Mouse (Mus musculus) adrenal gland, adult 8-10 months (tissue): ENCODE measurements at regions not wholly inside any gene's neighbourhood (a gene's known extent, or its start where the extent isn't known, plus 50 kb on each side); places are given as distances from the start of the nearest gene placed in this dataset.
A peak's percentile ranks its signal among the peaks of the same experiment; 100 is the strongest.

Source experiments
- DNase-seq: peaks from one replicate; pipeline ENCODE4 v3.0.0; 2022
- microRNA-seq, 2 experiments: library from miRNA; unstranded; fragments of <30 nt; microRNA quantifications; one replicate each; pipeline ENCODE4 v1.2.0; 2022

DNA sequence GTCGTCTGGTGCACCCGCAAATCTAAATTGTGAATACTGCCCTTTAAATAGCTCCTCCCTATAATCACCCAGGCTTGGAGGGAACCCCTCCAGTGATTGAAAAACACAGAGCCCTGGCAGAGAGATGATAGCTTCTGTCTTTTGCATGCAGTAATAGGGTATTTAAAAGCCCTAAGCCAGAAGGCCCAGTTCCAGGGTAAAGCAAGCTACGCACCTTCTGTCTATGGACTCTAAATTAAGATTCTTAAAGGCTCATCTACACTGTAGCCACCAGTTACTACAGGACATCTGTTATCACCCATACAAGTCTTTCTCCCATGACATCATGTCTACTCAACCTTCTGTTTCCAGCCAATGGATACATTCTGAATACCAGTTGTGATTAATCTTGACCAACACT, 167.8 kb downstream of the Gm11361 start:
- DNase-seq: no peak

DNA sequence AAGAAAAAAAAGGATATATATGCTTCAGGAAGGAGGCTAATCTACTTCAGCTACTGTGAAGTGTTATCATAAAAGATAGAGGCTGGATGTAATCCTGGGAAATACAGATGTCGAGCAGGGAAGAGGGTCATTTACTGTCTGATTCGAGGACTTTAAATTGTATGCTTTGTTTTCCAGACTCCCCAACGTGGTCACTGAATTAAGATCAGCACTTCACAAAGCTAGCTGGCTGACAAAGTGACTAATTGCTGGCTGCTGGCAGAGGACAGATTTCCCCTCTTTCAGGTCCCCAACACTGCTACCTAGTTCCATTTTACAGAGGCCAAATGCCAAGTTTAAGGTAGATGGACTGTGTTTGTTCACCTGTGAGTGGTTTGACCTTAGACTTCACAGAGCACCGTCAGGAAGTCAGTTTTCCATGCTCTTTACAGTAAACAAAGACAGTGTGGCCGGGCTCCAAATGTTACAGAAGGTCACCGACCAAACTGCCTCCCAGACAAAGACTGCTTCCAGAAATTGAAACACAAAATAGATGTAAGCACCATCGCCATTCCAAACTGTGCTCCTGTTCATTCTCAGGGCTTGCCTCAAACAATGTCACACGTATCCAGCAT, 167.2 kb downstream of the Gm11361 start:
- no peak for DNase-seq

DNA sequence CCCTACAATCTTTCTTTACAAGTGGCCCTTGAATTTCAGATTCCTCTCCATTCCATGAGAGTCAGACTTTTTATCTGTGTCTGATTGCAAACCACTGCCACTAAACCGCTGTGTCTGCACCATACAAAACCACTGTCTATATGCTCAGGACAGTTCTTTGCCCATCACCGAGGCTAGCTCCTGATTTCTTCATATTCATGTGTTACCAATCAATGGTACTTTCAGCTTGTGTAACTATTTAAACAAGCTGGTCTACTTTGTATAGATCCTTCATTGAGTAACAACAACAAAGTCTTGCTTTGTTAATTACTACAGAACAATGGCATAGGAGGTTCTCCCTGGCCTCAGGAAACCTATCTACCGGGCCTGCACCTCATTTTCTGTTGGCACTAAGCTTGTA, 164.0 kb downstream of the Gm11361 start:
- DNase-seq: no peak

DNA sequence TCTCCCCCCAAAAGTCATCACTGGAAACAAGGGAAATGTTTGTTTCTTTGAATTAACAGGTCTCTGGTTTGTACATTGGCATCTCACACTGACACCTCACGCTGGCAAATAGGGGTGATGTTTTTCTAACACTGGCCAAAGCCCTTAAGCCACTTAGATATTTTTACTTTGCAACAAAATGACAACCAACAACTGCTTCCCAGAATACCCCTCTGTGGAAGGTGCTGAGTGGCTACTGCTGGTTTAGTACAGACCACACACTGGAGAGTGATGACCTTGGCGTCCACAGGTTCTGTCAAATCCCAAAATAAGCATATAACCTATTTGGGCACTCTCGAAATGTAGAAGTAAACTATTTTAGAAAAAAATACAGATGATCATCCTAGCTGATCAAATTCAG, 163.3 kb downstream of the Gm11361 start:
- DNase-seq: no peak

DNA sequence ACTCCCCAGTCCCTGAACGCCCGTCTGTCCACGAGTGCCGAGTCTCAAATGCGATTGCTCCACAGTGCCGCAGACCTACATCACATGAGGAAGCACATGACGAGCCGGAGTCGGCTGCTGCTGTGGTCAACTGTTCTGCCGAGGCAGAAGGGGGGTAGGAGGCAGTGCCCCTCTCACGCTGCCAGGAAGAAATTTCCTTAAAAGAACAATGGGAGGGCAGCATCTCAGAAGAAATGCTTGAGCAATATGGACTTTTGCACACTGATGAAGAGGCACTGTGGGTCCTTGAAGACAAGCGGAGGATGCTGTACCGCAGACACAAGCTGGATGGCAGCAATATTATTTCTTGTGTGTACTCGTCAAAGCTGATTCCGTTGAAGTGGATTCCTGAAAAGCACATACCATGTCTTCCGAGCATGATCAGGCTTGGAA, 162.6 kb downstream of the Gm11361 start:
- no peak for DNase-seq

DNA sequence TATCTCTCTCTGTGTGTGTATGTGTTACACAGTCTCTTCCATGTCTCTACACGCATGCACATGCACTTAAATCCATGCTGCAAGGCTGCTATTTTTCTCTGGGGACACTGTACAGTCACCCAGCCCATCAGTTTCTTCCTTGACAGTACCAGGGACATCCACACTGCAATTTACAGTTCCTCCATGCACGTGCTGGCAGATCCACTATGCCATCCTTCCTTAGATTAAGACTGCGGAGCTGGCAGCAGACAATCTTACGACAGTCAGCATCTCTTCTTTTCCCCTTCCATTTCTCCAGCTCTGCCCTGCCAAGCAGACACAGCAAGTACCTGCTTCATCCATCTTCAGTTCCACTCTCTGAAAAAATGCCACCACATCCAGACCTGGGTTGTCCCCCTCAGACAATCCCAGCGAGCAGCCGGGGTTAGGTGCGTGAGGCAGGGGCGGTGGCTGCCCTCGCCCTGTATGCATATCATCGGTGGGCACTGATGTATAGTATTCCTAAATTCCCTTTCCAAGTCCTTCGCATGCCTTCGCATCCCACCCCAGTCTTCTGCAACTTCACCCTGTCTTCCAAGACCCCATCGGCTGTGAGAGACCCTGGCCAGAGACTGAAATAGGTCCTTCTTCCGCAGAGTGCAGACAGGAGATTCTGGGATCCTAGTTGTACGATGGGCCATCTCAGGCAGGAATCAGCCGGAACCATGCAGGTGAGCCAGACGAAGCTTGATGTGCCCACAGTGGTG, 161.8 kb downstream of the Gm11361 start:
- no peak for DNase-seq

DNA sequence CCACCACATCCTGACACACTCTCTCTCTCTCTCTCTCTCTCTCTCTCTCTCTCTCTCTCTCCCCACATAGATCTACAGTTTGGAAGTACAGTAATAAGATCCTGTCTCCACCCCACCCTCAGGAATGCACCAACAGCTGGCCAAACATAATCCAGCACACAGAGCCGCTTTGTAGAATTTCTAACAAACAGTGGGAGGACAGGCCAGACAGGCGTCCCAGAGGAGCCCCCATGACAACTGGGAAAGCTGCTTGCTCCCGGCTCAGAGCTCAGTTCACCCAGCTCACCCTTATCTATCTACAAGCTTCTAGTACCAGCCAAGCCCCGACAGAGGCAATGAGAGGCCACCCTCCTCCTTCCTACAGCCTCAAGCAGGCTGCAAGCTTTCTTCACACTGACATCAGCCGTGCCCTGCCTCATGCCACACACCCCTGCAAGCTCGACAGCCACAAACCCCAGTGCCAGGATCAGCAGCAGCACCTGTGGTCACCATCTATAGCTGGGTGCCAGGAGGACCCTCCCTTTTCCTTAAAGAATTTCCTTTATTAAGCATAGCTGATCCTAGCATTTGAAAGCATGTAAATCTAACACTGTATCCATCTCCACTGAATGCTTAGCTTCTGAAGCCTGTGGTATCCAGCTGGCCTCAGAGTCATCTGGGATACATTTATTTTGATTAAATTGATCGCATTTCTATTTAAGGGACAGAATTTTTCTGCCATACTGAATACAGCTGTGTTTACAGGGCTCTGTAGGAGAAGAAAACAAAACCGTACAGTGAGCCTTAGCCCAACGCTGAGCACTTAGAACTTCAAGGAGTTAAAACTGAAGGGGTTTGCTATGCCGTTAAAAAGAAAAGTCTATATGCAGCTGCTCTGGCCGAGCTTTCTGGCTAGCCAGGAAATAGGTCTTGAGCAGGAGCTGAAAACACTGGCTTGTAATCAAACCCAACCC, 160.9 kb downstream of the Gm11361 start:
- no peak for DNase-seq

DNA sequence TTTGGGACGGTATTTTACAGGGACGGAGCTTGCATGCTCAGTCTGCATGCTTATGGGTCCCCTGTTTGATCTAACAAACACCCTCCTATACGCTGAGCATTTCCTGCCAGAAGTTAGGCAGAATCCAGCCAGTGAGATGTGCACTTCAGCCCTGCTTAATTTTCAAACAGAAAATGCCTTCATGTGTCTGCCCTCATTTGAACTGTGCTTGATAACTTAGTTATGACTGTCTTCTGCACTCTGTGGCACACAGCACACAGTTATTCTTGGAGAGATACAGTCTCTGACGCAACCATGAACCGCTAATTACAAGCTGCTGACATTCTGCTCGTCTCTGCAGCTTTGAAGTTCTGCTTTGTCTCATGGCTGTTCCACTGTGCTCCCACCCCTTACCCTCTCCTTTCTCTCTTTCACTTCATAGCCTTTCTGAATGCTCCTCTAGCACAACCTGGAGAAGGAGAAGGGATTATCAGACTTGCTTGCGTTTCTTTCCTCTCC, 160.2 kb downstream of the Gm11361 start:
- DNase-seq: peak; percentile 32

DNA sequence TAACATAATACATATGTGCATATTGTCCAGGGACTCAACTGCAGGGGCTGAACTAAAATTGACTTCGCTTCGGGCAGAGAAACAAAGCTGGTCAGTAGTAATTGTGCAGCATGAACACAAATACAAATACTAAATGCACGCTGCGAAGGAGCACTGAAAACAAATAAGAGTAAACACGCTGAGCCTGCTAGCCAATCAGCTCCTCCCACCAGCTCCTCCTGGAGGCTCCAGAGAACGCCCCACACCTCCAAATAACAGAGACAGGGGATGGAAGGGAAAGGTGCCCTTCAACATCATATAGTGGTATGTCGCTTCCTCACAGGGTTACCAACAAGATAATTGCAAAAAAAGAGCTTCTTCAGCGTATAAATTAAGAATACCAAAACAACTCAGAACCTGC, 159.6 kb downstream of the Gm11361 start:
- no peak for DNase-seq

DNA sequence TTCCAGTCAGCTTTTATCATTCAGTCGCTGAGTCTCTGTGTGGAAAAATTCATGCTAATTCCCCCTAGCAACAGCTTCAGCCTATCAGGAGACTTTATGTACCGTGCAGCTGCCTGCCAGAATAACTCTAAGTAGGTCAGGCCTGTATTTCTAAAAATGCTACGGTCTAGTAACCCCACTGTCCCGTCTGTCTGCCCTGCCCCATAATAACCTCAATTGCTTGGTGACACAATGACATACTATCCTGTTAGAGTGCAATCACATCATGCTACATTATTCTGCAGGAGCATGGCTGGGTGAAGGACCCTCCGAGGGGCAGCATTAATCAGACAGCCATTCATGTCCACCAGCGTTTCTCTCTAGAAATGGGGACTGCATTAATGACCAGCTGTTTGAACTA, 158.9 kb downstream of the Gm11361 start:
- DNase-seq: peak; percentile 30

DNA sequence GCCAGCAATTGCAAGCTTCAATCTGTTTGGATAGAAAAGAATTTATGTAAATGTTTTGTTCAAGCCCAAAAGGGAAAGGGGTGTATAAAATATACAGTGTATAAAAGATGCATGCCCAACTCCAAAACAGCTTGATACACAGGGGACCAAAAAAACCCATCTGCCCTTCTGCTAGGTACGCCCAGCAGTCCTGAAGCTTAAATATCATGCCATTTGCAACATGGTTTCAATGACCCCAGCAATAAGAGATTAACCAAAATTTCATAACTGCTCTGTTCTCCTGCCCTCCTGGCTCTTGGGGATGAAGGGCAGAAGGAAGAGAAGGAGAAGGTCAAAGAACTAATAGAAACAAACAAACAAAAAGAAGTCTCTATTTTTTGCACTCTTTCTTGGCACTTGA, 158.4 kb downstream of the Gm11361 start:
- DNase-seq: no peak

DNA sequence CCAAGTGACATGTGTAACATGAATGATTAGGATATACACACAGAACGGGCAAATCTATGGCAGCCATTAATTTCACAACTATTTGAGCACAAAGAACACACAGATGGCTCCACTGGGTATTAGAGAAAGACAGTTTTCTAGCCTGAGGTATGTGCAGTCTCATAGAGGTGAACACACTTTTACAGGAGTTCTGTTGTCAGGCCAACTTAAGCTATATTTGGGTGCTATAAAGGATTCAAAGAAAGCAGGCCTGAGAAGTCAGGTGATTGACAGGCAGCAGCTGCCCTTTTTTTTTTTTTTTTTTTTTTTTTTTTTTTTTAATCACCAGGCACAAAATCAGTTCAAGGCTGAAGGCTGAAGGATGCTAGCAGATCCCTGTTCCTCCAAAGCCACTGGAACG, 153.0 kb downstream of the Gm11361 start:
- no peak for DNase-seq

DNA sequence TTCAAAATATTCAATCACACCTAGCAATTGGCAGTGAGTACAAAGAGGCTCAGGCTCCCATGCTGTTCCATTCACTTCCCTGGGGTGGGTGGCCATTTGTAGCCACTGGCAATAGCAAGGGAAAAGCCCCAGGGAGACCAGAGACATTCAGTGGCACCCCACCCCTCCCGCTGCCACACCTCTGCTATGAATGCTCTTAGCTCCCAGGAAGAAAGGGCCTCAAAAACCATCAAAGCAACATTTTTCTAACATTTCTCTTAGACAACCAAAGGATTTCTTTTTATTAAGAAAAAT, 152.2 kb downstream of the Gm11361 start:
- DNase-seq: no peak

DNA sequence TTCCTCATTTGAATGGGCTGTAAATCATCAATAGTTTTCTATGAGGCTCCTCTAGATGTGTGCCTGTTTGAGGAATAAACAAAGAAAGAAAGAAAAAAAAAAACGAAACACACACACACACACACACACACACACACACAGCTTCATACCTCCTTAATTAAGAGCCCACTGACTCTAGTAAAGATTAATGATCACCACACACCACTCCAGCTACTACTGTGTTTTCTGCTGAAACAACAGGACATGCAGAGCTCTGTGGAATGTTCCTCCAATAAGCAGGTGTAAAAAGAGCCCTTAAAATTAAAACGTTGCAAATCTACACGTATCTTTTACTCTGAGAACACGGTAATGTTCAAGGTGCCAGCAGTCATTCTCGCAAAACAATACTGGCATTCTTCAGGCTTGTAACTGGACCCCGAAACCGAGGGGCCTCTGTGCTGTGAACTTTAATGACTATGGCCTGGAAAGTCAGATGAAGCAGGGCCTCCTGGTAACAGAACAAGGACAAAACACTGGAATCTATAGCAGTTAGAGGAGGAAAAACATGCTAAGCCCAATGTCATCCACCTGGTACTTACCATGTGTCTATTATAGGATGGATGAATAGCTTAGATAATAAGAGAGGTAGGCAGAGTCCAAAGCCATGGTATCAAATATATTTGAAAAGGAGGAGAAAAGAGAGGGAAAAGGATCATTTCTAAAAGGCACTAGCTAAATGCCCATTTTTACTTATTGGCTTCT, 151.7 kb downstream of the Gm11361 start:
- no peak for DNase-seq

DNA sequence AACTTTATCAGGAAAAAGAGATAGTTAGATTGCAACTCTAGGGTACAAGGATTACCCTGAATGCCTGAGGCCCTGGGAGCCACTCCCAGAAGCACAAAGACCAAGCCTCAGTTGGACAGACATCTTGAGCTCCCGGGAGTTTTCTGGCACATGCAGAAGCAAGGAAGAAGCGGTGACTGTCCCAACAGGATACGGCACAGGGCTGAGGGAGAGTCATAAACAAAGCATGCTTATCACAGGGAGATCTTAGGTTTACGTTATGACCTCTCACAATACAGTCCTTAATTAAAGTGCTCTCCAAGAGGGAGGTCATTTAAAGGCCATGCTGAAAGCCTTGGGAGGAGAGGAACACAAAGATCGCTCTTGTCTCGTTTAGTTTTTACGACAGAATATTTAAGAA, 143.1 kb downstream of the Gm11361 start:
- DNase-seq: no peak

Small RNA genes lying in the stretch of these regions (microRNA-seq; reads per million reads assigned to microRNA genes)
- gene Mir6368: 0 reads per million in 2 experiments
